Comparison of ENCODE assay signal across 8 mouse cellular contexts in the genomic region with DNA sequence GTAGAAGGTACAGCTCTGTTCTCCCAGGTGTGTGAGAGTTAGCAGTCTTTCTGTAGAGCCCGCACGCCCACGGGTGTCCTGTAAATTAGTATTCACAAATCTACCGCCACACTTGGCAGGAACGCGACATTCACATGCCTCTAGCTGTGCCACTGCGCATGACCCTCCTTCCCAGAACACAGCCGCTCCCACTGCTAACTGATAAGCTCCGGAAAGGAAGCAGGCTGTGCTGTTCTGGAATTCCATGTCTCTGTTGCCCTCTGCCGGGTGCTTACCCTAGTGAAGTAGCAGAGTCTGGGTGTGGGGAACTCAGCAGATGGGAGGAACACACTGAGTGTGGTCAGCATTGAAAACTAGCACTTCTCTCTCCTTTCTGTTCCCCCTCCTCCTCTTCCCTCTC. TPM values are rescaled to one million over a fixed set of nuclear protein-coding genes. Genes with fewer than 3 reads are reported as not detected.
DNase-seq lines count a peak whose midpoint lies in the region; ATAC-seq lines count a peak whose summit lies in the region.

No protein-coding gene starts in this region.

- peak; percentile 85 for ATAC-seq in heart, embryonic 11.5 days (replicated peaks; ENCODE audit: insufficient number of reproducible peaks, low FRiP score, low TSS enrichment)
- ATAC-seq in kidney, embryonic 14.5 days (ENCODE audit: low FRiP score, low TSS enrichment) = peak; percentile 89
- ATAC-seq in limb, embryonic 13.5 days (ENCODE audit: low FRiP score, low read depth) = peak; percentile 77
- peak; percentile 81 for ATAC-seq in midbrain, embryonic 14.5 days (ENCODE audit: low FRiP score, low TSS enrichment)

- DNase-seq in 3134 (ENCODE audit: extremely low read depth, insufficient read length, low spot score) = peak; percentile 23
- peak; percentile 98 for DNase-seq in brain, adult 2 months (ENCODE audit: low read depth, low spot score)
- DNase-seq in fat pad, adult 2 months (ENCODE audit: extremely low read depth, low read depth, low spot score) = peak; percentile 36
- peak; percentile 83 for DNase-seq in midbrain, embryonic 14.5 days
- peak; percentile 31 for DNase-seq in splenic B cell, adult 2 months (ENCODE audit: low read depth, low spot score)

- 0 out of 2 replicates have a peak overlapping the region, but pooled peaks have one; percentile 8 for H3K4me3 ChIP-seq in heart, embryonic 11.5 days (ENCODE audit: low read depth, low read length)
- no peak overlapping the region; the same call in 1 of the 2 replicates for H3K4me3 ChIP-seq in kidney, embryonic 14.5 days (ENCODE audit: low read length)
- no peak overlapping the region for H3K4me3 ChIP-seq in limb, embryonic 13.5 days
- no peak overlapping the region for H3K4me3 ChIP-seq in midbrain, embryonic 14.5 days (replicated peaks; ENCODE audit: low read depth, low read length)

- H3K27me3 ChIP-seq in heart, embryonic 11.5 days (ENCODE audit: control insufficient read depth, insufficient read depth, low read length) = no peaks in the 10 kb centered on the region
- no peaks in the 10 kb centered on the region for H3K27me3 ChIP-seq in kidney, embryonic 14.5 days (ENCODE audit: control insufficient read depth, insufficient read depth, low read length)
- H3K27me3 ChIP-seq in limb, embryonic 13.5 days = no peaks in the 10 kb centered on the region
- H3K27me3 ChIP-seq in midbrain, embryonic 14.5 days (ENCODE audit: control insufficient read depth, insufficient read depth, low read length) = no peaks in the 10 kb centered on the region
- H3K27me3 ChIP-seq in splenic B cell, adult 2 months (ENCODE audit: control insufficient read depth, insufficient read depth, low read length, poor library complexity, severe bottlenecking) = no peaks in the 10 kb centered on the region

- no peaks in the 10 kb centered on the region for H3K36me3 ChIP-seq in heart, embryonic 11.5 days (ENCODE audit: control insufficient read depth, insufficient read depth, low read length)
- no peaks in the 10 kb centered on the region for H3K36me3 ChIP-seq in kidney, embryonic 14.5 days (ENCODE audit: control insufficient read depth, insufficient read depth, low read length)
- no peaks in the 10 kb centered on the region for H3K36me3 ChIP-seq in limb, embryonic 13.5 days
- no peaks in the 10 kb centered on the region for H3K36me3 ChIP-seq in midbrain, embryonic 14.5 days (ENCODE audit: control insufficient read depth, insufficient read depth, low read length)
- no peaks in the 10 kb centered on the region for H3K36me3 ChIP-seq in splenic B cell, adult 2 months (ENCODE audit: control insufficient read depth, insufficient read depth, low read length, poor library complexity, severe bottlenecking)

- peak overlapping the region; percentile 50 for H3K4me2 ChIP-seq in heart, embryonic 11.5 days
- H3K4me2 ChIP-seq in kidney, embryonic 14.5 days (replicated peaks; ENCODE audit: low read depth, low read length) = peak overlapping the region; percentile 22
- peak overlapping the region; percentile 45 for H3K4me2 ChIP-seq in limb, embryonic 13.5 days (replicated peaks)
- peak overlapping the region; percentile 44 for H3K4me2 ChIP-seq in midbrain, embryonic 14.5 days (ENCODE audit: low read length)

- WGBS in heart, embryonic 11.5 days (ENCODE audit: insufficient replicate concordance) = under 1% methylated on average over 10 of the region's 10 CpGs
- 11% methylated on average over 10 of the region's 10 CpGs for WGBS in kidney, embryonic 14.5 days
- WGBS in limb, embryonic 13.5 days = 17% methylated on average over 10 of the region's 10 CpGs
- 22% methylated on average over 10 of the region's 10 CpGs for WGBS in midbrain, embryonic 14.5 days

- no peak overlapping the region for H3K27ac ChIP-seq in heart, embryonic 11.5 days (ENCODE audit: low read depth, low read length)
- no peak overlapping the region for H3K27ac ChIP-seq in kidney, embryonic 14.5 days (ENCODE audit: low read depth, low read length)
- no peak overlapping the region for H3K27ac ChIP-seq in limb, embryonic 13.5 days
- H3K27ac ChIP-seq in midbrain, embryonic 14.5 days (replicated peaks; ENCODE audit: low read depth, low read length) = no peak overlapping the region

- peaks cover 5% of the 10 kb centered on the region; the same call in 1 of the 2 replicates for H3K4me1 ChIP-seq in heart, embryonic 11.5 days (ENCODE audit: control insufficient read depth, insufficient read depth, low read length)
- no peaks in the 10 kb centered on the region for H3K4me1 ChIP-seq in kidney, embryonic 14.5 days (ENCODE audit: control insufficient read depth, insufficient read depth, low read length)
- peaks cover 12% of the 10 kb centered on the region; the same call in 1 of the 2 replicates for H3K4me1 ChIP-seq in limb, embryonic 13.5 days
- H3K4me1 ChIP-seq in midbrain, embryonic 14.5 days (ENCODE audit: control insufficient read depth, insufficient read depth, low read length) = peaks cover 11% of the 10 kb centered on the region; the same call in 1 of the 2 replicates

- no peaks in the 10 kb centered on the region for H3K9me3 ChIP-seq in heart, embryonic 11.5 days (replicated peaks; ENCODE audit: control insufficient read depth, low read length)
- H3K9me3 ChIP-seq in kidney, embryonic 14.5 days (ENCODE audit: control insufficient read depth, low read length) = no peaks in the 10 kb centered on the region
- H3K9me3 ChIP-seq in limb, embryonic 13.5 days = no peaks in the 10 kb centered on the region
- H3K9me3 ChIP-seq in midbrain, embryonic 14.5 days (ENCODE audit: control insufficient read depth, low read length) = no peaks in the 10 kb centered on the region

- H3K9ac ChIP-seq in heart, embryonic 11.5 days (ENCODE audit: low read depth, low read length) = peak overlapping the region; percentile 50
- peak overlapping the region; percentile 0; the same call in 1 of the 2 replicates for H3K9ac ChIP-seq in kidney, embryonic 14.5 days (ENCODE audit: low read depth, low read length)
- H3K9ac ChIP-seq in limb, embryonic 13.5 days = no peak overlapping the region
- H3K9ac ChIP-seq in midbrain, embryonic 14.5 days (replicated peaks; ENCODE audit: low read length) = 0 out of 2 replicates have a peak overlapping the region, but pooled peaks have one; percentile 14

RNA-seq across cellular contexts. Expression of a gene that starts 2.1 kb away (rescaled TPM):
- polyA plus RNA-seq in heart, embryonic 11.5 days (2014; fragmentation: Nextera tagmentation; extraction: Ambion mirVana) = 0.31 TPM in 1 of 2 replicates, not detected in the other
- not detected in 2 replicates for polyA plus RNA-seq in kidney, embryonic 14.5 days (2014; fragmentation: Nextera tagmentation; extraction: Ambion mirVana)
- polyA plus RNA-seq in limb, embryonic 13.5 days (2015; fragmentation: Nextera tagmentation; extraction: Ambion mirVana) = 0.33 and 0.65 TPM in 2 replicates
- 0.93 TPM in 1 of 2 replicates, not detected in the other for polyA plus RNA-seq in midbrain, embryonic 14.5 days (2014; fragmentation: Nextera tagmentation; extraction: Ambion mirVana)

Comparison
In these comparisons a context has a peak if more than half of its experiments do, and no peak if none do; other contexts are left out.
1. DNase-seq: peak in every context shown above with its lines; median percentile 98 in brain, adult 2 months; 83 in midbrain, embryonic 14.5 days; 36 in fat pad, adult 2 months; 31 in splenic B cell, adult 2 months; 23 in 3134.